Mouse (Mus musculus): Measurements from ENCODE around the gene Abhd14b. TPM values are rescaled to one million over a fixed set of nuclear protein-coding genes. Genes with fewer than 3 reads are reported as not detected.
A peak's percentile ranks its signal among the peaks of the same experiment; 100 is the strongest.
"Not testable (repeated sequence)": the region's sequence is repeated elsewhere in the genome, so short reads cannot be mapped to it uniquely, and the experiment has no call there.

Gene Abhd14b
- total RNA-seq, 2 experiments from 2014 or later: 4.7 to 4.8 TPM

DNA sequence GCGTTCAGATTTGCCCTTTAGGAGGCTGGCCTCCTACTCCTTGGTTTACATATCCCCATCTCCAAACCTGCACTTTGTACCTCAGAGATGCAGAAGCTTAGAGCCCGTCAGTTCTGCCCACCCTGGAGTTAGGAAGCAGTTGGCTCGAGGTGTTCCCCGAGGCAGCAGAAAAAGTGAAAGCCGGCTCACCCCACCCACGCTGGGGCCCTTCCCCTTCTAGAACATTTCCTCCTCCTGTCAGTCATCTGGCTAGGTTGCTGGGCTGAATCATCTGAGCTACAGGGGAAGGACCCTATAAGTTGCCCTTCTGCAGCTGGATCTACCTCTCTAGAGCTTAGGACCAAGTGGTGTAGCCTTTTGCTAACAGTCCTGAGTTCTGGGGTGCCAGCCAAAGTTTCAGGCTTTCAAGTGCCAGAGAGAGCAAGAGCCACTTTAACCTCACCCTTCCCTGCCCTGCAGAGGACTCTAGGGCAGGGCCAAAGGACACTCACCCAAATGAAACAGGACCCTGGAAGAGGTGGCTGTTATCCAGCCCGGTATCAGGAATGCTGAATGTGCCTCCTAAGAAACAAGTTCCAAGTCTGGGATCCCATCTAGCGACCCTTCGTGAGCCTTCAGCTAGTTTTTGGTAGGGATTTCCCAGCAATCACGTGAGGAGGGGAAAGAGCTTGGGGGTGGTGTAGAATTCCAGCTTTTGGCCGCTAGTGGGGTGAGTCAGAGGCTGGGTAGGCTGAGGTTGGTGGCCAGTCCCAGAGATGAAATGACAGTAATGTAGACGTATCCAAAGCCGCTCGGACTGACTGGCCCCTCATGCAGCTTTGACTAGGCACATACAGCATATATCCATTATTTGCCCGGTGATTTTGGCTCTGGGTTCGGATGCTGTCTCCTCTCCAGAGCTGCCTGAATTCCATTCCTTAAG lies 29.0 kb downstream of the Abhd14b start:
- DNase-seq: peak; percentile 82

DNA sequence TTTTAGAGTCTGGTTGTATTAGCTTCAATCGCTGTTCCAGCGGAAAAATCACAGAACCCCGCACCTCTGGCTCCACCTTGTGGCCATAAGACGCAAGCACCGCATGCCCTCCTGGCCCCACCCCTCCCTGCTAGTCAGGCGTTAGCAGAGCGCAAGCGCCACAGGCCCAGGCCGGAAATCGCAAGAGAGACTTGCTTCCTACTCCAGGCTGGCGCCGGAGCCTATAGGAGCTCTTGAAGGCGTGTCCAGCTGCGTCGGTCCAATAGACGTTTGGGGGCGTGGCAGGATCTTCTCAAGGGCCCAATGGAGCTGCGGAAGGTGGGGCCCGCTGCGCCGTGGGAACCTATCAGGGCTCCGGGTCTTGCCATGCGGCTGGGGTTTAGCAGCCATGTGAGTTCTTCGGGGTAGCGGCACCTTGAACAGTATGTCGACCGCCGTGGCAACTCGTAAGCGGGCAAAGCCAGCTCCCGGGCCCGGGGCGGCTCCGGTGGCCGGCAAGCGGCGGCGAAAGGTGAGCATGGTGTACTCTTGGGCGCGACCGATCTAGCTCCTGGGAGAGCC lies 29.7 kb downstream of the Abhd14b start, which contains the start of gene Parp3:
TSS of gene Parp3 (minus strand) at position 26 of the 561 bp plus-strand sequence.
- peak; percentile 99 for DNase-seq

DNA sequence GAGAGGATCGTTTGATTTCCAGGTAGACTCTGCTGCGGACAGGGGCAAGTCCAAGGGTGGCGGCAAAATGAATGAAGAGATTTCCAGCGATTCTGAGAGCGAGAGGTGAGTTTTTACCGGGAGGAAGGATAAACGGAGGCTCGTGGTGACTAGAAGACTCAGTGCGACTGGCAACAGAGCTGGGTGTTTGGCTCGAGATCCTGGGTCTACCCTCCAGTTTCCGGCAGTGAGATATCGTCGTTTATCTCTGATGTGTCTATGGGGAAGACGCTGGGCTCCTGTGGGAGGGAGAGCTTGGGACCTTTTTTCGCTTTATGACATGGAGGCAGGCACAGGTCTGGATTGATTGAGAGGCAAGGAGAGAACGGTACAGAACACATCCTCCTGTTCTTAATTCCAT lies 30.4 kb downstream of the Abhd14b start:
- DNase-seq: no peak

DNA sequence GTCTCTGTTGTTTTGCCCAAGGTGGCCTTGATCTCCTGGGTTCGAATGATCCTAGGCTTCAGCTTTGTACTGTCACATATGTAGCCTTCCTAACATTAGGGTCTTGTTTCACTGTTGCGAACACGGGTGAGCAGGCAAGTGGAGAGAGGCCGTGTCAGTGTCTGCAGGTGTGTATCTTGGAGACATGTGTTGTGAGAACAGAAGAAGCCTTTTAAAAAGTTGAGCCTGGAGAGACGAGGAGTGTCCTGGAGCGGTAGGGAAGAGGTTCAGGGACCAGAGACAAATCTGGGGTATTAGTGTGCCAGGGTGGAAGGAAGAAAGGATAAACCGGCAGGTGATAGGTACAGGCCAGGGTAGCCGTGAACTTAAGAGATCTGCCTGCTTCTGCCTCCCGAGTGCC lies 30.8 kb downstream of the Abhd14b start:
- no peak for DNase-seq

DNA sequence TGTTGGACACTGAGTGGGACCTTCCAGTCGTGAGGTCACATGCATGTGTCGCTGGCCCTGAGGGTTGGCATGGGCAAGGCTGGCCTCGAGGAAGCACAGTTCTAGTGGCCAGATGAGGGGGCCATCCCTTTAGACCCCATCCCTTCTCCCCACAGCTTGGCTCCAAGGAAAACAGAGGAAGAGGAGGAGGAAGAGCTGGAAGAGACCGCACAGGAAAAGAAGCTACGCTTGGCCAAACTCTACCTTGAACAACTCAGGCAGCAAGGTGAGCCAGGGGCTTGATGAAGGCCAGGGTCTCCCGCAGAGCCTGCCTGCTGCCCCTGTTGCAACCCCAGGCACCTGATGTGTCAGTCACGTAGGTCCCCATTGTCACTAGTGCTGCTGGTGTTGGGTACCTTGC lies 33.3 kb downstream of the Abhd14b start:
- peak; percentile 5 for DNase-seq

DNA sequence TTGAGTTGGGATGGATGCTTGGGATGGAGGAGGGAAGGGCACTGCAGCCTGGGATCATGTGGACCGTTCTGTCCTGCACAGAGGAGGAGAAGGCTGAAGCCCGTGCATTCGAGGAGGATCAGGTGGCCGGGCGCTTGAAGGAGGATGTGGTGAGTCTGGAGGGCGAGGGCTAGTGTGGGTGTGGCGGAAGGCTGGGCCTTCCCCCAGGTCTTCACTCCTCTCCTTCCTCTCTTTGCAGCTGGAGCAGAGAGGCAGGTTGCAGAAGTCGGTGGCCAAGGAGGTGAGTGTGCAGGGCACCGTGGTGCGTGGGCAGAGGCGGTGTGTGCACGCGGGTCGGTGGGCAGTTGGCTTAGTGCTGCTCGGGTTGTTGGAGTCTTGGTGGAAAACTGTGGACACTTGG lies 33.8 kb downstream of the Abhd14b start:
- DNase-seq: no peak

DNA sequence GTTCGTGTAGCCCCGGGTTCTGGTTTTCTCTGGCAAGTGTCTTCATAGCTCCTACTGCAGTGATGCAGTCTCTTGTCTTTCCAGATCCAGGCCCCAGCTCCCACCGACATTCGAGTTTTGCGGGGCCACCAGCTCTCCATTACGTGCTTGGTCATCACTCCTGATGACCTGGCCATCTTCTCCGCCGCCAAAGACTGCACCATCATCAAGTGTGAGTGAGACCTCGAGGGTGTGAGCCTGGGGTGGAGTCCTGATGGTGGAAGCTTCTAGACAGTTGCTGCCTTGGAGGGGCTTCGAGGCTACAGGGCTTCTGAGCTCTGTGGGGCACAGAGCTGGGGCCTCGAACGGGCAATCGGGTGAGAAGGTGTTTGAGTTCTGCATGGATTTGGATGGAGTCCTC lies 34.4 kb downstream of the Abhd14b start:
- no peak for DNase-seq

DNA sequence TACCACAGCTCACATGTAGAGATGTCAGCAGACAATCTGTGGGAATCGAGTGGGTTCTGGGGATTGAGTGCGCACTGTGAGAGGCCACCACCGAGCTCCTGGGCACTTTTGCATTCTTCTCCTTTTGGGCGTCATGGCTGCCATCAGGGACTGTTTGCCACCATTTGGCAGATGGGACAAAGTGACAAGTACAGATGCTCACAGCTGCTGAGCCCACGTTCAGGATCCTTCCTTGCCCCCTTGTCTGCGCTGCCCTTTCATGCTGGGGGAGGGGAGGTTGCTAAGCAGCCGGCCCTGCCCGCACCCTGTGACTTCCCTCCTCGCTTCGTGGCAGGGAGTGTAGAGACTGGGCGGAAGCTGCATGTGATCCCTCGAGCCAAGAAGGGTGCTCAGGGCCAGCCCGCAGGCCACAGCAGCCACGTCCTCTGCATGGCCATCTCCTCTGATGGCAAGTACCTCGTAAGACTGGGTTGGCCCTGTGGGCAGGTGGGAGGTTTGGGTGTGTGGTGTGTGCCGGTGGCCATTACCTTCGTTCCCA lies 35.4 kb downstream of the Abhd14b start:
- DNase-seq: no peak

DNA sequence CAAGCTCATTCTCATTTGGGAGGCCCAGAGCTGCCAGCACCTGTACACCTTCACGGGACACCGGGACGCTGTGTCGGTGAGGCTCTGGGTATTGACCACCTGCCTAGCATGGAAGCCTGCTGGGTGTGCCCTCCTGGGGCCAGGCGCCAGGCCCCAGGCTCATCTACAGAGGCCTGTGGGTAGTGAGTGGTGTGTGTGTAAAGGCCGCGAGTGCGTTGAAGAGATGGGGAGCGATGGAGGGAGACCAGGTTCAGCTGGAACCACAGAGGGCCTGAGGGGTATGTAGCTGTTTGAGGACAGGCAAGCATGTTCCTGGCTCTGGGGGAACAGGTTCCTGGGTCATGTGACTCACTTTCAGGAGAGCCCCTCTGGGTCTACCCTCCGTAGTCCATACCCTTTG lies 35.9 kb downstream of the Abhd14b start:
- DNase-seq: no peak

DNA sequence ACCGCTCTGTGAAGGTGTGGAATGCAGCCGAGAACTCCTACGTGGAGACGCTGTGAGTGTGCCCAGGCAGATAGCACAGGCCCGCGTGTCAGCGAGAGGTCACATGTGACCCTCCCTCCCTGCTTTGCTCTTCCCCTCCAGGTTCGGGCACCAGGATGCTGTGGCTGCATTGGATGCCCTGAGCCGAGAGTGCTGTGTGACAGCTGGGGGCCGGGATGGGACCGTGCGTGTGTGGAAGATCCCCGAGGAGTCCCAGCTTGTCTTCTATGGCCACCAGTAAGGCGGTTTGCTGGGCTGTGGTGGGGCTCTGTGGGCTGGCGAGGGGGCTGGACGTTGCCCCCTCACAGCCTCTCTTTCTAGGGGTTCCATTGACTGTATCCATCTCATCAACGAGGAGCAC lies 36.3 kb downstream of the Abhd14b start:
- DNase-seq: no peak

DNA sequence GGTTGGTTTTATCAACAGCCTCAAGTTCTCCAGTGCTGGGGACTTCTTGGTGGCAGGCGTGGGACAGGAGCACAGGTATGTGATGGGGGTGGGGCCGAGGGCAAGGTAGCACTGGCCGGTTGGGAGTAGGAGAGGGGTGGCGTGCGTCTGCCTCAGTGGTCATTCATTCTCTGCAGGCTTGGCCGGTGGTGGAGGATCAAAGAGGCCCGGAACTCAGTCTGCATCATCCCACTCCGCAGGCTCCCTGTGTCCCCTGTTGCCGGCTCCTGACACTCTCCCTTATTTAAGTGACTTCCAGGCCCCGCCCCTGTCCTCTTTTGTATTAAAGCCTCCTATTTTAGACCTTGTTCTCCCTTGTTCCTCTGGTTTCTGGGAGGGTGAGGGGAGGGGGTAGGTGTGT lies 37.8 kb downstream of the Abhd14b start:
- no peak for DNase-seq

DNA sequence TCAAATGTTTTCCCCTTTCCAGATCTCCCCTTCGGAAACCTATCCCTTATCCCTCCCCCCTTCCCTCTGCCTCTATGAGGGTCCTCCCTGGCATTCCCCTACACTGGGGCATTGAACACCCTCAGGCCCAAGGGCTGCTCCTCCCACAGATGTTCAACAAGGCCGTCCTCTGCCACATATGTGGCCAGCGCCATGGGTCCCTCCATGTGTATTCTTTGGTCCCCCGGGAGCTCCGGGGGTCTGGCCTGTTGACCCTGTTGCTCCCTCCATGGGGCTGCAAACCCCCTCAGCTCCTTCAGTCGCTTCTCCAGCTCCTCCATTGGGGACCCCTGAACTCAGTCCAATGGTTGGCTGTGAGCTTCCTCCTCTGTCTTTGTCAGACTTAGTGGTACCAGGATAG lies 40.3 kb downstream of the Abhd14b start:
- DNase-seq: not testable (repeated sequence)

DNA sequence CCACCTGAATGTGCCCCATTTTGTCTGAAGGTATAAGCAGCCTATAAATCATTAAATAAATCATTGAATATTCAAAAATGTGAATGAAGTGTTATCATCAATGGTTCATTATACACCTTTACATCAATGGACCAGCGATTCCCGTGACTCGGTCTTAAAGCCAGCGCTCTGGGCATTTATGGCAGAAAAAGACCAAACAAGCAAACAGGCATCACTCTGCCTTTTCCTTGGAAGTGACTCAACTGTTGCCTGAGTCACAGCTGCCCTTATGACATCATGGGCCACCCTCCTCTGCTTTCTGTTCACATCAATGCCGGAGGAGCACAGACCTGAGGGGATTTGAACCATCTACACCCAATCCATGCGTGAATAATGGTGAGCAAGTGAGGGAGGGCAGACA lies 52.4 kb downstream of the Abhd14b start, which contains the start of gene Iqcf1:
TSS of gene Iqcf1 (plus strand) at position 301 of the 400 bp plus-strand sequence.
- no peak for DNase-seq

DNA sequence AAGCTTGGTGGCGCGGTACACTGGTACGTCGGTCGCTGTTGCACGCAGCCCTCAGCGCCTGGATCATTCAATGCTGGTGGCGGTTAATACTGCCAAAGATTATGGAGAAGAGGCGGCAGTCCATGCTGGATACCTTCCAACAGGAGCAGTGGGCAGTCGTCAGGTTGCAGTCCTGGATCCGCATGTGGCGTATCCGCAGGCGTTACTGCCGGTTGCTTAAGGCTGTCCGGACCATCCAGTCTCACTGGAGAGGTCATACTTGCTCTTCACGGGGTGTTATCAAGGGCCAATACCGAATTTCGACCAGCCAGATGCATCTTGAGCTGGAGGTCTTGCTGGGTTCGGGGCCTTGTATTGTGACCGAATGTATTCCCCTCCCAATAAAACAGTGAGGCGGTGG lies 54.6 kb downstream of the Abhd14b start:
- no peak for DNase-seq

Other genes starting within 250 kb of the Abhd14b start
- 1 to 10 TPM; 2.6 to 4.7 TPM for gene Ppm1m, start 247.7 kb upstream of the Abhd14b start, total RNA-seq (2021)
- 100 to 1,000 TPM in 1 of 2 experiments, 10 to 100 TPM in 1; 95.6 to 126 TPM for gene Twf2, start 244.4 kb upstream of the Abhd14b start, total RNA-seq (2021)
- under 1 TPM; 0.21 to 0.33 TPM for gene Tlr9, start 224.9 kb upstream of the Abhd14b start, total RNA-seq (2021)
- gene Alas1, start 198.8 kb upstream of the Abhd14b start, total RNA-seq (2021): 100 to 1,000 TPM; 260 to 287 TPM
- gene Poc1a, start 166.4 kb upstream of the Abhd14b start, total RNA-seq (2021): 1 to 10 TPM in 1 of 2 experiments, under 1 TPM in 1; 0.90 to 2.1 TPM
- gene Dusp7, start 78.8 kb upstream of the Abhd14b start, total RNA-seq (2021): 10 to 100 TPM; 13.8 to 31.7 TPM
- gene Rpl29, start 18.0 kb upstream of the Abhd14b start, total RNA-seq (2021): 100 to 1,000 TPM; 243 to 260 TPM
- 10 to 100 TPM; 11.0 to 11.3 TPM for gene Acy1, start 9.1 kb upstream of the Abhd14b start, total RNA-seq (2021)
- 10 to 100 TPM; 14.7 to 18.3 TPM for gene Abhd14a, start 219 bp downstream of the Abhd14b start, total RNA-seq (2021)
- 10 to 100 TPM; 54.6 to 59.7 TPM for gene Pcbp4, start 5.8 kb downstream of the Abhd14b start, total RNA-seq (2021)
- under 1 TPM in 1 of 2 experiments, not detected in 1; 0.18 TPM for gene Gpr62, start 18.5 kb downstream of the Abhd14b start, total RNA-seq (2021)
- 10 to 100 TPM; 17.1 to 18.7 TPM for gene Rrp9, start 28.5 kb downstream of the Abhd14b start, total RNA-seq (2021)
- 10 to 100 TPM; 54.3 to 90.0 TPM for gene Parp3, start 29.5 kb downstream of the Abhd14b start, total RNA-seq (2021)
- gene Iqcf1, start 52.5 kb downstream of the Abhd14b start, total RNA-seq (2021): not detected
- not detected for gene Iqcf5, start 67.1 kb downstream of the Abhd14b start, total RNA-seq (2021)
- not detected for gene Iqcf3, start 114.2 kb downstream of the Abhd14b start, total RNA-seq (2021)
- not detected for gene Iqcf4, start 123.5 kb downstream of the Abhd14b start, total RNA-seq (2021)
- not detected for gene Iqcf6, start 179.1 kb downstream of the Abhd14b start, total RNA-seq (2021)
- gene Grm2, start 208.6 kb downstream of the Abhd14b start, total RNA-seq (2021): not detected
- gene Tex264, start 238.5 kb downstream of the Abhd14b start, total RNA-seq (2021): 10 to 100 TPM; 24.3 to 28.8 TPM